13 mouse cellular contexts compared by ENCODE assay signal in the genomic region with DNA sequence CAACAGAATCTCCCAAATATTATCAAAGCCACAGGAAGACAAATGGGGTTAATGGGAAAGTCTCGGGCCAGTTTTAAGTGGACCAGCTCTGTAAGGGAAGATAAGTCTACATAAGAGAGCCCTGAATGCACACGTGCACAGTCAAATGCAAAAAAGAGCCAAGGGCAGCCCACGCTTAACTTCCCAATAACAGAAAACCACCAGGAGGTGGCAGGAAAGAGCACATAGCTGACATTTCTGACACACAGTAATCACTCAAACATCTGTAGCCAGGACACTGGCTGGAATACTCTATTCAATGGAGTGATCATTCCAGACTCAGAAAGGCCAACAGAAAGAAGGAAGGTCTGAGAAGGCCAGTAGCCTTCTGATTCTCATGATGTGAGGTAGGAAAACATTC. TPM values are rescaled to one million over a fixed set of nuclear protein-coding genes. Genes with fewer than 3 reads are reported as not detected.
DNase-seq lines count a peak whose midpoint lies in the region; ATAC-seq and TF ChIP-seq lines count a peak whose summit lies in the region.
"Had no signal": no experiment of that assay in that cellular context is flagged by ENCODE, and none has a peak within 500 bp of the region (broad histone marks: within the 10 kb centered on the region; RNA-seq: fewer than 3 reads in every experiment).

No protein-coding gene starts in this region.

- in situ Hi-C loops in CH12.LX (cut with MboI; ENCODE audit: low pct_ligation_motif_present, low pct_unique_long_range_greater_than_20kb, low sequenced_read_pairs): no loop called here

- no peaks in the 10 kb centered on the region for H3K9me3 ChIP-seq in kidney, embryonic 16.5 days (ENCODE audit: low read length)
- H3K9me3 ChIP-seq in CH12.LX (replicated peaks; ENCODE audit: low read length): no peaks in the 10 kb centered on the region
- H3K9me3 ChIP-seq: embryonic facial prominence, embryonic 12.5 days; limb, embryonic 15.5 days had no signal

- peak; percentile 47 for DNase-seq in adrenal gland, postnatal 14 days
- no peak for DNase-seq in adrenal gland, postnatal 25 days
- DNase-seq in kidney, postnatal 10 days: peak; percentile 51
- peak; percentile 18 for DNase-seq in CH12.LX (ENCODE audit: extremely low read depth)
- DNase-seq in kidney, postnatal 36 days: peak; percentile 24 to 50
- DNase-seq in spleen, postnatal 4 days (ENCODE audit: low spot score in 2 of 2): no peak
- DNase-seq in urinary bladder, adult 18-20 months (ENCODE audit: low spot score in 2 of 2): no peak
- DNase-seq: spleen, adult 18-20 months had no signal

- H3K27me3 ChIP-seq in kidney, embryonic 16.5 days (ENCODE audit: insufficient read depth, low read length): no peaks in the 10 kb centered on the region
- no peaks in the 10 kb centered on the region for H3K27me3 ChIP-seq in CH12.LX (replicated peaks)
- H3K27me3 ChIP-seq: embryonic facial prominence, embryonic 12.5 days; limb, embryonic 15.5 days had no signal

- no peak overlapping the region for H3K9ac ChIP-seq in kidney, embryonic 16.5 days (replicated peaks; ENCODE audit: low read length)
- no peak overlapping the region for H3K9ac ChIP-seq in CH12.LX (ENCODE audit: insufficient read depth, low read depth)
- H3K9ac ChIP-seq: embryonic facial prominence, embryonic 12.5 days; limb, embryonic 15.5 days had no signal

- peaks cover 4% of the 10 kb centered on the region; the same call in 1 of the 2 replicates for H3K4me1 ChIP-seq in kidney, embryonic 16.5 days (ENCODE audit: insufficient read depth, low read length)
- H3K4me1 ChIP-seq in CH12.LX (ENCODE audit: control insufficient read depth in 1 of 2, insufficient read depth in 2 of 2): peaks cover 6 to 16% of the 10 kb centered on the region in 2 experiments
- H3K4me1 ChIP-seq: embryonic facial prominence, embryonic 12.5 days; limb, embryonic 15.5 days had no signal

- TF ChIP-seq RAD21 in CH12.LX (IDR thresholded peaks at IDR 0.05; ENCODE audit: low read depth, low read length): peak; percentile 17

- ATAC-seq in kidney, embryonic 16.5 days (ENCODE audit: low FRiP score, low TSS enrichment): no peak

- no peak for TF ChIP-seq POLR2A in CH12.LX (IDR thresholded peaks at IDR 0.05; ENCODE audit: low read depth, low read length)

- H3K27ac ChIP-seq in kidney, embryonic 16.5 days (ENCODE audit: low read length): no peak overlapping the region
- H3K27ac ChIP-seq in CH12.LX (ENCODE audit: insufficient read depth, low read depth): no peak overlapping the region
- H3K27ac ChIP-seq: embryonic facial prominence, embryonic 12.5 days; limb, embryonic 15.5 days had no signal

- H3K4me3 ChIP-seq in kidney, embryonic 16.5 days (ENCODE audit: low read length): no peak overlapping the region
- no peak overlapping the region for H3K4me3 ChIP-seq in CH12.LX (replicated peaks in 1 of 3; ENCODE audit: low read depth in 2 of 3, low read length in 2 of 3, poor library complexity in 1 of 3)
- H3K4me3 ChIP-seq: embryonic facial prominence, embryonic 12.5 days; limb, embryonic 15.5 days; myocyte had no signal

- TF ChIP-seq EP300 in CH12.LX (IDR thresholded peaks at IDR 0.05; ENCODE audit: low read length): no peak

- peaks cover 36% of the 10 kb centered on the region for H3K36me3 ChIP-seq in kidney, embryonic 16.5 days (ENCODE audit: insufficient read depth, low read length)
- H3K36me3 ChIP-seq in CH12.LX (replicated peaks in 1 of 2; ENCODE audit: control insufficient read depth in 1 of 2, insufficient read depth in 1 of 2, low read length in 1 of 2): peaks cover 51 to 66% of the 10 kb centered on the region in 2 experiments

- H3K79me2 ChIP-seq in CH12.LX (replicated peaks; ENCODE audit: control insufficient read depth, extremely low read depth, insufficient read depth, poor library complexity, severe bottlenecking): no peaks in the 10 kb centered on the region

- dilution Hi-C loops in CH12.LX (cut with MboI; ENCODE audit: extremely low pct_ligation_motif_present, extremely low pct_unique_long_range_greater_than_20kb, low sequenced_read_pairs): no loop called here

- WGBS in kidney, embryonic 16.5 days: 62% methylated on average over 3 of the region's 3 CpGs

- no peak overlapping the region for H3K4me2 ChIP-seq in kidney, embryonic 16.5 days (replicated peaks; ENCODE audit: low read depth, low read length)
- no peak overlapping the region for H3K4me2 ChIP-seq in CH12.LX (ENCODE audit: insufficient read depth, low read depth, poor library complexity, severe bottlenecking)
- H3K4me2 ChIP-seq: embryonic facial prominence, embryonic 12.5 days; limb, embryonic 15.5 days had no signal

- peak in 1 of 2 experiments; percentile 60; a peak in 2 of 4 replicates for TF ChIP-seq CTCF in CH12.LX (conservative IDR thresholded peaks at IDR 0.05 in 1 of 2, IDR thresholded peaks at IDR 0.05 in 1 of 2; ENCODE audit: low read depth in 2 of 2, low read length in 2 of 2)

TF ChIP-seq in CH12.LX, 34 proteins besides CTCF, POLR2A, EP300 and RAD21:
- peak; percentile 47 for TF ChIP-seq SMC3 (IDR thresholded peaks at IDR 0.05; ENCODE audit: low read depth, low read length)
- 0 out of 2 replicates have a peak, but pooled peaks have one; percentile 15 for TF ChIP-seq BHLHE40 (IDR thresholded peaks at IDR 0.05; ENCODE audit: low read depth, low read length)
- no peak for TF ChIP-seq JUN (IDR thresholded peaks at IDR 0.05; ENCODE audit: insufficient read depth, low read depth, low read length)

RNA-seq across cellular contexts. Expression of a gene that starts 13.0 kb away (rescaled TPM):
- total RNA-seq in adrenal gland, postnatal 14 days (2021): 65.3 and 76.6 TPM in 2 replicates
- 32.2 and 32.9 TPM in 2 replicates for total RNA-seq in adrenal gland, postnatal 25 days (2021)
- 54.3 and 60.3 TPM in 2 replicates for polyA plus RNA-seq in kidney, embryonic 16.5 days (2015; fragmentation: Nextera tagmentation; extraction: Ambion mirVana)
- 0.98 and 1.1 TPM in 2 replicates for total RNA-seq in CH12.LX (2012; rRNA removed)
- total RNA-seq in CH12.LX (2014; rRNA removed): 0.56 and 0.73 TPM in 2 replicates
- polyA plus RNA-seq in CH12.LX (2012; ENCODE audit: insufficient read length, low read depth): 0.40 and 0.57 TPM in 2 replicates

RNA-seq across cellular contexts. Expression of a gene that starts 34.0 kb away (rescaled TPM):
- 27.5 and 31.8 TPM in 2 replicates for total RNA-seq in adrenal gland, postnatal 14 days (2021)
- 30.3 and 36.4 TPM in 2 replicates for total RNA-seq in adrenal gland, postnatal 25 days (2021)
- polyA plus RNA-seq in kidney, embryonic 16.5 days (2015; fragmentation: Nextera tagmentation; extraction: Ambion mirVana): 75.0 and 87.0 TPM in 2 replicates
- total RNA-seq in CH12.LX (2012; rRNA removed) (15.3 and 15.4 TPM in 2 replicates), CH12.LX (2014; rRNA removed) (9.2 and 11.7 TPM in 2 replicates)
- polyA plus RNA-seq in CH12.LX (2012; ENCODE audit: insufficient read length, low read depth): 31.5 and 40.0 TPM in 2 replicates

RNA-seq across cellular contexts. Expression of a gene that starts 34.0 kb away (rescaled TPM):
- 0.15 and 0.52 TPM in 2 replicates for total RNA-seq in adrenal gland, postnatal 14 days (2021)
- total RNA-seq in adrenal gland, postnatal 25 days (2021): 0.82 and 1.5 TPM in 2 replicates
- 0.22 and 0.25 TPM in 2 replicates for polyA plus RNA-seq in kidney, embryonic 16.5 days (2015; fragmentation: Nextera tagmentation; extraction: Ambion mirVana)
- total RNA-seq in CH12.LX (2012; rRNA removed) (not detected in 2 replicates), CH12.LX (2014; rRNA removed) (not detected in 2 replicates)
- not detected in 2 replicates for polyA plus RNA-seq in CH12.LX (2012; ENCODE audit: insufficient read length, low read depth)

RNA-seq across cellular contexts. Expression of a gene that starts 40.2 kb away (rescaled TPM):
- total RNA-seq in adrenal gland, postnatal 14 days (2021): 11.1 and 14.9 TPM in 2 replicates
- 9.9 and 10.9 TPM in 2 replicates for total RNA-seq in adrenal gland, postnatal 25 days (2021)
- polyA plus RNA-seq in kidney, embryonic 16.5 days (2015; fragmentation: Nextera tagmentation; extraction: Ambion mirVana): 4.7 and 5.7 TPM in 2 replicates
- not detected in 2 replicates for total RNA-seq in CH12.LX (2012; rRNA removed)
- total RNA-seq in CH12.LX (2014; rRNA removed): not detected in 2 replicates
- not detected in 2 replicates for polyA plus RNA-seq in CH12.LX (2012; ENCODE audit: insufficient read length, low read depth)

RNA-seq across cellular contexts. Expression of a gene that starts 45.8 kb away (rescaled TPM):
- not detected in 2 replicates for total RNA-seq in adrenal gland, postnatal 14 days (2021)
- not detected in 2 replicates for total RNA-seq in adrenal gland, postnatal 25 days (2021)
- polyA plus RNA-seq in kidney, embryonic 16.5 days (2015; fragmentation: Nextera tagmentation; extraction: Ambion mirVana): 0.10 and 0.25 TPM in 2 replicates
- total RNA-seq in CH12.LX (2012; rRNA removed): 0.04 TPM in 1 of 2 replicates, not detected in the other
- total RNA-seq in CH12.LX (2014; rRNA removed): not detected in 2 replicates
- polyA plus RNA-seq in CH12.LX (2012; ENCODE audit: insufficient read length, low read depth): not detected in 2 replicates
- total RNA-seq: gastrocnemius, postnatal 4 days had no signal

Comparison
In these comparisons a context has a peak if more than half of its experiments do, and no peak if none do; other contexts are left out.
1. DNase-seq: peak in adrenal gland, postnatal 14 days (single experiment), kidney, postnatal 10 days (single experiment), CH12.LX (single experiment) and kidney, postnatal 36 days (2 of 2); none in adrenal gland, postnatal 25 days (single experiment), spleen, postnatal 4 days (0 of 2) and urinary bladder, adult 18-20 months (0 of 2).
2. RNA of a gene that starts 13.0 kb away (total RNA-seq): 65.3 to 76.6 TPM in adrenal gland, postnatal 14 days and 32.2 to 32.9 TPM in adrenal gland, postnatal 25 days; 0.56 to 1.1 TPM in CH12.LX; every median in the first group is over 10 times any median in the second.